In genomic region chr12:72408111-72408891, GRCm38 (mm10) we compare ENCODE assay signal across 9 mouse cellular contexts. TPM values are rescaled to one million over a fixed set of nuclear protein-coding genes. Genes with fewer than 3 reads are reported as not detected.
DNase-seq lines count a peak whose midpoint lies in the region; ATAC-seq lines count a peak whose summit lies in the region.
"Had no signal": no experiment of that assay in that cellular context is flagged by ENCODE, and none has a peak within 500 bp of the region (broad histone marks: within the 10 kb centered on the region; RNA-seq: fewer than 3 reads in every experiment).

No protein-coding gene starts in this region.

- peaks cover 19% of the 10 kb centered on the region for H3K4me1 ChIP-seq in embryonic facial prominence, embryonic 15.5 days
- H3K4me1 ChIP-seq in heart, embryonic 10.5 days, result peaks cover 21% of the 10 kb centered on the region
- H3K4me1 ChIP-seq in kidney, embryonic 15.5 days, result peaks cover 20% of the 10 kb centered on the region
- peaks cover 14% of the 10 kb centered on the region for H3K4me1 ChIP-seq in midbrain, embryonic 14.5 days (ENCODE audit: control insufficient read depth, insufficient read depth, low read length)
- H3K4me1 ChIP-seq in stomach, embryonic 15.5 days, result peaks cover 6% of the 10 kb centered on the region; the same call in 1 of the 2 replicates

- H3K4me3 ChIP-seq in embryonic facial prominence, embryonic 15.5 days (replicated peaks), result peak overlapping the region; percentile 60
- H3K4me3 ChIP-seq in heart, embryonic 10.5 days, result peak overlapping the region; percentile 68
- peak overlapping the region; percentile 53 for H3K4me3 ChIP-seq in kidney, embryonic 15.5 days (replicated peaks)
- H3K4me3 ChIP-seq in midbrain, embryonic 14.5 days (replicated peaks; ENCODE audit: low read depth, low read length), result peak overlapping the region; percentile 88
- H3K4me3 ChIP-seq in stomach, embryonic 15.5 days (replicated peaks), result peak overlapping the region; percentile 60
- H3K4me3 ChIP-seq: myocyte had no signal

- H3K4me2 ChIP-seq in embryonic facial prominence, embryonic 15.5 days (replicated peaks), result peak overlapping the region; percentile 98
- H3K4me2 ChIP-seq in kidney, embryonic 15.5 days, result peak overlapping the region; percentile 91
- H3K4me2 ChIP-seq in midbrain, embryonic 14.5 days (ENCODE audit: low read length), result peak overlapping the region; percentile 58
- H3K4me2 ChIP-seq in stomach, embryonic 15.5 days, result peak overlapping the region; percentile 98

- H3K27ac ChIP-seq in embryonic facial prominence, embryonic 15.5 days (replicated peaks), result no peak overlapping the region
- H3K27ac ChIP-seq in heart, embryonic 10.5 days, result 0 out of 2 replicates have a peak overlapping the region, but pooled peaks have one; percentile 36
- no peak overlapping the region for H3K27ac ChIP-seq in kidney, embryonic 15.5 days
- H3K27ac ChIP-seq in midbrain, embryonic 14.5 days (replicated peaks; ENCODE audit: low read depth, low read length), result peak overlapping the region; percentile 89
- H3K27ac ChIP-seq in stomach, embryonic 15.5 days, result no peak overlapping the region

- 0% methylated on average over 61 of the region's 63 CpGs for WGBS in embryonic facial prominence, embryonic 15.5 days
- WGBS in heart, embryonic 10.5 days, result under 1% methylated on average over 63 of the region's 63 CpGs
- under 1% methylated on average over 60 of the region's 63 CpGs for WGBS in kidney, embryonic 15.5 days
- WGBS in midbrain, embryonic 14.5 days, result under 1% methylated on average over 63 of the region's 63 CpGs
- WGBS in stomach, embryonic 15.5 days, result under 1% methylated on average over 55 of the region's 63 CpGs

- peak; percentile 15 to 59 for DNase-seq in spleen, postnatal 4 days (ENCODE audit: low spot score in 2 of 2)
- DNase-seq in spleen, postnatal 14 days (ENCODE audit: low spot score in 2 of 2), result no peak
- no peak for DNase-seq in heart, embryonic 10.5 days (ENCODE audit: low spot score)
- peak; percentile 32 for DNase-seq in liver
- peak; percentile 86 for DNase-seq in midbrain, embryonic 14.5 days

- no peaks in the 10 kb centered on the region for H3K9me3 ChIP-seq in embryonic facial prominence, embryonic 15.5 days (replicated peaks)
- no peaks in the 10 kb centered on the region for H3K9me3 ChIP-seq in heart, embryonic 10.5 days
- H3K9me3 ChIP-seq in kidney, embryonic 15.5 days (replicated peaks), result no peaks in the 10 kb centered on the region
- no peaks in the 10 kb centered on the region for H3K9me3 ChIP-seq in midbrain, embryonic 14.5 days (ENCODE audit: control insufficient read depth, low read length)
- H3K9me3 ChIP-seq in stomach, embryonic 15.5 days, result no peaks in the 10 kb centered on the region

- no peaks in the 10 kb centered on the region for H3K36me3 ChIP-seq in embryonic facial prominence, embryonic 15.5 days
- H3K36me3 ChIP-seq in heart, embryonic 10.5 days, result no peaks in the 10 kb centered on the region
- H3K36me3 ChIP-seq in kidney, embryonic 15.5 days, result no peaks in the 10 kb centered on the region
- H3K36me3 ChIP-seq in midbrain, embryonic 14.5 days (ENCODE audit: control insufficient read depth, insufficient read depth, low read length), result no peaks in the 10 kb centered on the region
- no peaks in the 10 kb centered on the region for H3K36me3 ChIP-seq in stomach, embryonic 15.5 days

- H3K27me3 ChIP-seq in embryonic facial prominence, embryonic 15.5 days, result peaks cover 29% of the 10 kb centered on the region
- peaks cover 33% of the 10 kb centered on the region for H3K27me3 ChIP-seq in heart, embryonic 10.5 days (ENCODE audit: insufficient read depth, poor library complexity, severe bottlenecking)
- H3K27me3 ChIP-seq in kidney, embryonic 15.5 days, result peaks cover 43% of the 10 kb centered on the region
- H3K27me3 ChIP-seq in midbrain, embryonic 14.5 days (ENCODE audit: control insufficient read depth, insufficient read depth, low read length), result no peaks in the 10 kb centered on the region
- peaks cover 28% of the 10 kb centered on the region for H3K27me3 ChIP-seq in stomach, embryonic 15.5 days (replicated peaks)

- ATAC-seq in embryonic facial prominence, embryonic 15.5 days (ENCODE audit: insufficient number of reproducible peaks, low FRiP score, low TSS enrichment, low read depth), result peak; percentile 81
- ATAC-seq in kidney, embryonic 15.5 days (replicated peaks; ENCODE audit: low FRiP score), result peak; percentile 88
- peak; percentile 84 for ATAC-seq in midbrain, embryonic 14.5 days (ENCODE audit: low FRiP score, low TSS enrichment)
- ATAC-seq in stomach, embryonic 15.5 days (ENCODE audit: insufficient read depth, low FRiP score, low read depth), result peak; percentile 56

- H3K9ac ChIP-seq in embryonic facial prominence, embryonic 15.5 days, result peak overlapping the region; percentile 35
- H3K9ac ChIP-seq in kidney, embryonic 15.5 days, result no peak overlapping the region; the same call in 1 of the 2 replicates
- H3K9ac ChIP-seq in midbrain, embryonic 14.5 days (replicated peaks; ENCODE audit: low read length), result peak overlapping the region; percentile 92
- 0 out of 2 replicates have a peak overlapping the region, but pooled peaks have one; percentile 9 for H3K9ac ChIP-seq in stomach, embryonic 15.5 days

RNA-seq across cellular contexts. Expression of gene Rtn1, which starts 0.6 kb away (rescaled TPM):
- polyA plus RNA-seq in embryonic facial prominence, embryonic 15.5 days (2015; fragmentation: Nextera tagmentation; extraction: Ambion mirVana), result 28.8 and 41.5 TPM in 2 replicates
- 13.8 and 15.2 TPM in 2 replicates for polyA plus RNA-seq in heart, embryonic 10.5 days (2016; fragmentation: Nextera tagmentation; extraction: Ambion mirVana)
- polyA plus RNA-seq in kidney, embryonic 15.5 days (2015; fragmentation: Nextera tagmentation; extraction: Ambion mirVana), result 11.5 and 29.7 TPM in 2 replicates
- 2,477 and 2,923 TPM in 2 replicates for polyA plus RNA-seq in midbrain, embryonic 14.5 days (2014; fragmentation: Nextera tagmentation; extraction: Ambion mirVana)
- polyA plus RNA-seq in stomach, embryonic 15.5 days (2015; fragmentation: Nextera tagmentation; extraction: Ambion mirVana), result 64.0 and 69.8 TPM in 2 replicates
- polyA plus RNA-seq: myocyte had no signal

RNA-seq across cellular contexts. Expression of gene Lrrc9, which starts 33.4 kb away (rescaled TPM):
- polyA plus RNA-seq in embryonic facial prominence, embryonic 15.5 days (2015; fragmentation: Nextera tagmentation; extraction: Ambion mirVana), result 0.48 and 0.54 TPM in 2 replicates
- 1.2 and 1.4 TPM in 2 replicates for polyA plus RNA-seq in heart, embryonic 10.5 days (2016; fragmentation: Nextera tagmentation; extraction: Ambion mirVana)
- 0.28 and 0.32 TPM in 2 replicates for polyA plus RNA-seq in kidney, embryonic 15.5 days (2015; fragmentation: Nextera tagmentation; extraction: Ambion mirVana)
- polyA plus RNA-seq in midbrain, embryonic 14.5 days (2014; fragmentation: Nextera tagmentation; extraction: Ambion mirVana), result 5.0 TPM in 2 replicates
- polyA plus RNA-seq in stomach, embryonic 15.5 days (2015; fragmentation: Nextera tagmentation; extraction: Ambion mirVana), result 0.22 and 0.30 TPM in 2 replicates
- polyA plus RNA-seq: myocyte had no signal

Comparison
In these comparisons a context has a peak if more than half of its experiments do, and no peak if none do; other contexts are left out.
1. DNase-seq: peak in spleen, postnatal 4 days (2 of 2), liver (single experiment) and midbrain, embryonic 14.5 days (single experiment); none in spleen, postnatal 14 days (0 of 2) and heart, embryonic 10.5 days (single experiment).
2. H3K27ac ChIP-seq: peak in heart, embryonic 10.5 days (single experiment) and midbrain, embryonic 14.5 days (single experiment); none in embryonic facial prominence, embryonic 15.5 days (single experiment), kidney, embryonic 15.5 days (single experiment) and stomach, embryonic 15.5 days (single experiment).
3. RNA of gene Rtn1, which starts 0.6 kb away (polyA plus RNA-seq): 2,477 to 2,923 TPM in midbrain, embryonic 14.5 days; 64.0 to 69.8 TPM in stomach, embryonic 15.5 days, 28.8 to 41.5 TPM in embryonic facial prominence, embryonic 15.5 days, 11.5 to 29.7 TPM in kidney, embryonic 15.5 days and 13.8 to 15.2 TPM in heart, embryonic 10.5 days; every median in the first group is over 10 times any median in the second.
4. Peak in every context shown above with its lines, with median percentiles within 50 percentile points of each other: ATAC-seq, H3K4me2 ChIP-seq and H3K4me3 ChIP-seq.